Mouse (Mus musculus) heart, adult 9 months (tissue): ENCODE results near the gene Cd68.

Experiments
- DNase-seq, 2 experiments: peaks; one replicate each; pipeline ENCODE4 v3.0.0; 2022; ENCODE audit warnings: low spot score in 2 of 2

The Cd68 gene

DNA sequence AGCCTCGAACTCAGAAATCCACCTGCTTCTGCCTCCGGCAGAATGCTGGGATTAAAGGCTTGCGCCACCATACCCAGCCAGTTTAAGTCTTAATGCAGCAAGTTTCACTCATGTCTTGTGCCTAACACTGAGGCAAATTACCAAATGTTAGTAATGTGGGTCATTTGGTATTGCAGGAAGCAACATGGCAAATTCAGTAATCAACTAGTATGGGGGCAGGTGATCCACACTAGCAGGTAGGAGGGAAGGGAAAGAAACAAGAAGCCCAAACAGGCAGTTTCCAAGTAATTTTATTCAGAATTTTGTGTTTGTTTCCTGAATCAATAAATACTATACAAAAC is 682 bp upstream of the Cd68 start:
- DNase-seq: no peak

- DNase-seq: no peak
These were observed 444 bp downstream of the Cd68 start for GRCm38 (mm10) chr11:69665457-69665960.

DNA sequence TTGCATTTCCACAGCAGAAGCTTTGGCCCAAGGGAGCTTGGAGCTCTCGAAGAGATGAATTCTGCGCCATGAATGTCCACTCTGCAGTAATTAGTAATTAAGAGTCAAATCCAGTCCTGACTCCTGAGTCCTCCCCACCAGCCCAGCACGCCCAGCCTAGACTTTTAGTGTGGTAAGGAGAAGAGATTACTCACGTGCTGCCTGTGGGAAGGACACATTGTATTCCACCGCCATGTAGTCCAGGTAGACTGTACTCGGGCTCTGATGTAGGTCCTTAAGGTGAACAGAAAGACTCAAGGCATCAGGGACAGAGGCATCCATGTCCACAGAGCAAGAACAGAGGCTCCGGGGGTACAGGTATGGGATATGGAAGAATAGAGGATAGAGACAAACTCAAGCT is 1.1 kb downstream of the Cd68 start:
- DNase-seq: no peak

DNA sequence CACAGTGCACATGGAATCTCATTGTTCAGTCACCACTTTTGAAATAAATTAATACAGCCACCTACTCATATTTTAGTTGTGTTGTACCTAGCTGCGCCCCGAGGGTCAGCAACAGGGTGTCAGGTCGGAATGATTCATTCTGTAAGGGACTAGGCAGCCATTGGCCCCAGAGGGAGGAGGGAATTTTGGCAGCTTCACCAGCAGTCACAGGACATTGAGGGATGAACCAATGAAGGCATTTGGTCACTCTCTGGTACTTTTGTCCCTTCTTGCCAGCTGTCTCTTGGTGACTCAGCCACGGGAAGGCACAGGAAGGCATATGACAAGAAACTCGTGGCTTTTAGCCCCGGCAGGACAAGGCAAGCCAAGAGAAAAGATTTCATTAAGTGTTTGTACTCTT is 2.2 kb downstream of the Cd68 start:
- peak; percentile 39 to 50 for DNase-seq

DNA sequence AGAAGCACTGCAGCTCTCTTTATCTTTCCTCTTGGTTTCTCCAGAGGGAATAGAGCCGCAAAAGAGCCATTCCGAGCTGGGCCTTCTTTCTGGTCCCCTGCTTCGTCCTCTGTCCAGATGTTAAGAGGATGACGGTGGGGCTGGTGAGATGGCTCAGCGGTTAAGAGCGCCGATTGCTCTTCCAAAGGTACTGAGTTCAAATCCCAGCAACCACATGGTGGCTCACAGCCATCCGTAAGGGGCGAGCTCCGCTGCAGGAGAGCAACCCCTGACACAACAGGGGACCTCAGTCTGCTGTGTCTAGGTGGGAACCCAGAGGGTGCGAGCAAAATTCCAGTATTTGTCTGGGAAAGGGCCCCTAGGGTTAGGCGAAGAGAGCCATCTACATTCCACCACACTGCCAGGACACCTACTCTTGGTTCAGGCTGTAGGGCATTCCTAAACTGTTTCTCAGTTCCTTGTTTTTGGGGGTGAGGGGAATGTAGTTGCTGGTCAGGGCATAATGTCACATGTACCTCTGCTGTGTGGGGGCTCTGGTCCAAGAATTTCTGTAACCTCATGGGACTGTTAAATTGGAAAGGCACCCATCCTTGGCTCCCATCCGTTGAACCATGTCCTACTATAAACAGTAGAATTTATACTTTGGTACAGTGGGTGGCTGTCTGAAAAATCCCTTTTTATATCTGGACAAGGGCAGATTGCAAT is 2.8 kb downstream of the Cd68 start:
- DNase-seq: peak in 1 of 2 experiments; percentile 30

DNA sequence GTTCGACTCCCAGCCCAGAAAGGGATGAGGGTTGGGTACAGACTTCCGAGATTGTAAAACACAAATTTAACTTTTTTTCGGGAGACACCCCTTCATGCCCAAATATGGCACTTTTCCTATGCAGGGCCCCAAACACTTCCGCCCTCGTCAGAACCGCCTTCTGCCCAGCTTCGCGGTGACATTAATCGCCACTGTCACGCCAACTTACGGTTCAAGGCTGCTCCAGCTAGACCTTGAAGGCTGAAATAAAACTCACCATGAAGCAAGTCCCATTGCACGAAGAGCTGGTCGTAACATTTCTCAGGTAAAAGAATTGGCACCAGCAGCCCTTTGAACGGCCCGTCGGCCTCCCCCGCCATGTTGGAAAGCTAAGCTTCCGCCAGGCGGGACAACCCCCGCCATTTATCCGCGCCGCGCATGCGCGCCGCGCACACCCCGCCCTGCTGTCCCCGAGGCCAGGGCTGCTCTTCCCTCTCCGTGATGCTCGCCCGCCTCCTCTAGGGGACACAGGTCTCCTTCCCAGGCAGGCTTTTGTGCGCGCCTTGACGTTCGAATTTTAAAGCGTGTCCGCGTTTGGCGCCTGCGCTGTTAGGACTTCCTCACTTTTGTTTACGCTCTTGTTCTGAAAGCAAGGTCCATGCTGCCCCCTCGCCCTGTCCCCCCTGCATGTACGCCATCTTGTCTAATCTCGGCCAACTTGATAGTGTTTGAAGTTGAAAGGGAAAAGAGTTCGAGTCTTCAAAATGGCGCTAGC is 3.6 kb downstream of the Cd68 start, which contains the start of gene Mpdu1:
Gene Mpdu1, minus strand, starts transcription at position 430 of the 754 bp plus-strand sequence.
- peak; percentile 95 to 97 for DNase-seq

DNA sequence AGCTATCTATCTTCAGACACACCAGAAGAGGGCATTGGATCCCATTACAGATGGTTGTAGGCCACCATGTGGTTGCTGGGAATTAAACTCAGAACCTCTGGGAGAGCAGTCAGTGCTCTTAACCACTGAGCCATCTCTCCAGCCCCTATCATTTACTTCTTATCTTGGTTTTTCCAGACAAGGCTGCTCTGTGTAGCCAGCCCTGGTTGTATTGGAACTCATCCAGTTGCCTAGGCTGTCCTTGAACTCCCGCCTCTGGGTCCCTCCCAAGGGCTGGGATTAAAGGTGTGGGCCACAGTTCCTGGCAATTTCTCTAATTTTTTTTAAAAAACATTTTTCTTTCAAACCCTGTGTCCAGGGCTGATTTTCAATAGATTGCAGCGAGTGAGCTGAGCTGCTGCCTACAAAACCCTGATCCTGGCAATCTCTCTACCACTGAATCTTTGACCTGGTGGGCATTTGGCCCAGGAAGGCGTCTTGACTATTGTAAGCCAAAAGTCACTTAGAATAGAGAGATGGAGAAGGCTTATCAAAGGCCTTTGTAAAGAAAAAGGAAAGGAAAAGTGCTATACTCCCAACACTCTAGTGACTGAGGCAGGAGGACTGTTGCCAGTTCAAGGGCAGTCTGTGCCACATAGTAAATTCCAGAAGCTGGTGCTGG is 4.6 kb downstream of the Cd68 start:
- no peak for DNase-seq

DNA sequence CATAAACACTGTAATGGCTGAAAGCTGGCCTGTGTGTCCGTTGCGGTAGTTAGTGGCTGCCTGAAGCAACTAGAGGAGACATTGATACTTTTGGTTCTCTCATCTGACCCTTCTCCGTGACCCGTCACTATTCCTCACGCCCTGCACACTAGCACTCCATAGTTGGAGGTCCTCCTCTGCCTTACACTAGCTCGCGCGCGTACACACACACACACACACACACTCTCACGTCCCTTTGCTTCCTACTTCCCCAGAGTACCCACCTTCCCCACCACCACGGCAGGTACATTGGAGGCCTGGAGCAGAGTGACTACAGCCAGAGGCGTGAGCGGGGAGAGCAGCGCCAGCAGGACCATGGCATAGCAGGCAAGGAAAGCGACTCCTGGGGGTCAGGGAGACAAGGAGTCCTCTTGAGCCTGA is 8.5 kb downstream of the Cd68 start:
- DNase-seq: no peak

DNA sequence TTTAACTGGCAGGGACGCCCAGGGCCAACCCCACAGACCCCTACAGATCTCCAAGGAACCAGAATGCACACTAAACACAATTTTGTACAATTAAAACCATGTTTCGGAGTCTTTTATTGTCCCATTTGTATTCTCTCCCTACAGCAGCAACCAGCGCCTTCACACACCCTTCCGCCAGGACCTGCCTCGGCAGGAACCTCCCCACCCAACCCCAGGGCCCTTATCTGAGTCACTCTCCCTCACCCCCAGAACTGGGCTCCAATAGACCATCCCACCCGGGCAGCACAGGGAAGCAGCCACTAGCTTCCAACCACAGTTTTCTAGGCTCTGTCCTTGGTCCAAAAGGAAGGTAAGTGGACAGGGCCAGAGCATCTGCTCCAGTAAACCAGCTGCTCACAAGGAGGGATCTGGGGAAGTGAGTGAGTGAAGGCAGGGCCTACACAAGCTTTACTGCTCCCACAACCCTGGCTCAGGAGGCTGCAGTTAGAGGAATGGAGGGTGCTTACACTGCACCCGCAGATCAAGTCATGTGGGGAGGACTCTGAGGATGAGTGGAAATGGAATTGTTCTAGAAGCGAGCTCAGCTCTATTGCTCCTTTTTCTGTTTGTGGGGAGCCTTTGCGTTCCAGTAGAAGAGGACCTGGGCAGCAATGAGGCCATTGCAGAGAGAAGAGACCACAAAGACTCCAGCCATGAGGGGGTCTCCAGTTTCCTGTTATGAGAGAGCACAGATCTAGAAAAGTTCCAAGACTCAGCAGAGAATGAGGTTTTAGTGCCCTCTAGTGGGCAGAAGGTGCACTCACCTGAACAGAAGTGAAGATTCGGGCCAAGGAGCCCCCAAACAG is 9.1 kb downstream of the Cd68 start:
- DNase-seq: peak in 1 of 2 experiments; percentile 42

DNA sequence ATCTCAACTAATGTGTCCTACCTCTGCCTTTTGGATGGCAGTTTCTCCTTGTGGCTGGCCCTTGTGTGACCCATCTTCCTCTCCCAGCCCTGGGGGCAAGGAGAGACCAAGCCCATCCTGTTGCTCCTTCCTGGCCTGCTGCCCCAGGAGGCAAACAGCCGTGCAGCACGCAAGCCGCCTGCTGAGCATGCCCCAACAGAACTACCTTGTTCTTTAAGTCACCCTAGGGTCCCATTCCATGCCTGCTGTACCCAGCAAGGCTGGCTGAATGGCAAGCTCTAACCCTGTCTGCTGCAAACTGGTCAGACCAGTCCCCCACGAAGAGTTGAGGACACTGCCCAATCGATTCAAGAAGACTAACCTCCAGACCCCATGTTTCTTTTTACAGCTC is 9.9 kb downstream of the Cd68 start:
- no peak for DNase-seq

- peak; percentile 27 to 58 for DNase-seq
These were observed 10.5 kb downstream of the Cd68 start, which contains the start of gene Sox15 for GRCm38 (mm10) chr11:69655264-69656064. Gene Sox15 (plus strand): TSS chr11:69655314.

- no peak for DNase-seq
These were observed 11.2 kb downstream of the Cd68 start for GRCm38 (mm10) chr11:69654760-69655159.

GRCm38 (mm10) chr11:69653399-69653798 is 12.6 kb downstream of the Cd68 start:
- DNase-seq: no peak

GRCm38 (mm10) chr11:69645860-69646259 is 20.1 kb downstream of the Cd68 start:
- no peak for DNase-seq

GRCm38 (mm10) chr11:69635471-69635870 is 30.5 kb downstream of the Cd68 start:
- no peak for DNase-seq

GRCm38 (mm10) chr11:69633128-69633866 is 32.7 kb downstream of the Cd68 start:
- peak in 1 of 2 experiments; percentile 76 for DNase-seq

DNA sequence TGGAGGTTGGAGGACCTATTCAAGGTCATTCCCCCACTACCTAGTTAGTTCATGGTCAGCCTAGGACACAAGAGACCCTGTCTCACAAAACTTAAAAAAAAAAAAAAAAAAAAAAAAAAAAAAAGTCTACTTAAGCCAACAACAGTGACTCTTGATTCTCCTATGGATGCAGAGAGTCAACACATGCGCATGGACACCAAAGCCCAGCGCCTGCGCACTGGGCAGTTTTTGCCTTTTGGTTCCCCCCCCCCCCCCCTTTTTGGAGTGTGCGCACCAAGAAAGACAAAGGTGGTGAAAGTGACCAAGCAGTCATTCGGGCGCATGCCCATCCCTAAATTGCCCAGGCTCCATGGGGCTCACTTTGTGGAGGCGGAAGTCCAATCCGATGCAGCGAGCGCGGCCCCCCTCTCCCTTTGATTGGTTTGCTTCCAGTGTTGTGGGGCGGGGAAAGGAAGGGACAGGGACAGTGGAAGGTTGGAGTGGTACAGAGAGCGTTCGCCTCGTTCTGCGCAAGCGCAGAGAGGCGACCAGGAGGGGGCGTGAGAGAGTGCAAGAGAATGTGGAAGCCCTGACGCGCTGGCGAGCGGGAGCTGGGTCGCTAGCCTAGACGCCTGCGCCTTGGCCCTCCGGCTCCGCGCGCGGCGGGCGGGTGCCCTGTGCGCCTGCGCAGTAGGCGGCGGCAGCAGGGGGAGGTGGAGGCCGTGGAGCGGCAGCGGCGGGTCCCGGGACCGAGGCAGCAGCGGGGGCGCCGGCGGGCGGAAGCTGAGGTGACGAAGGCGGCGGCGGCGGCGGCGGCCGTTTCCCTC is 33.5 kb downstream of the Cd68 start, which contains the start of gene Fxr2:
Gene Fxr2, plus strand, starts transcription at position 707 of the 806 bp plus-strand sequence.
- peak; percentile 100 for DNase-seq

- no peak for DNase-seq
These were observed 36.2 kb downstream of the Cd68 start for GRCm38 (mm10) chr11:69629802-69630201.

DNA sequence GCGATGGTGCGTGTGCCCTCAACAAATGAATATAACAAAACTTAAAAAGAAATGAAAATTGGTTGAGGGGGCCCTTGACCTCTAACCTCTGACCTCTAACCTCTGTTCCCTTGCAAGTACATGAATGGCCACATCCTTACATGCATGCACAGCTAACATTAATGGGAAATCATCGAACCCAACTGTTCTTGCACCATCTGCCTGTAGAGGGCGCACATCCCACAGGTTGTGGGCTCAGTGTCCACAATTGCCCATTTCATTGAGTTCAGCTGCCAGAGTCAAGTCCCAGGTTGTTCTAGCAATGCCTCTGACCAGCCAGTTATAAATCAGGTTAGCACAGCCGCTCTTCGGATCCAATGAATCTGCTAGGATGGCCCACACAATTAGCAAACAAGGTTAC is 37.7 kb downstream of the Cd68 start:
- DNase-seq: peak; percentile 35 to 62
